Mouse (Mus musculus) neural tube, embryonic 14.5 days (tissue): Measurements from ENCODE around the gene Bpifb2. TPM values are rescaled to one million over a fixed set of nuclear protein-coding genes. Genes with fewer than 3 reads are reported as not detected.
"Not testable (repeated sequence)": the region's sequence is repeated elsewhere in the genome, so short reads cannot be mapped to it uniquely, and the experiment has no call there.

Source experiments
- ATAC-seq: fragments of 200-750 bp; cut with Nextera tagmentation; 2 replicates; pipeline ENCODE4 v1.8.0; 2017; ENCODE audit warnings: low read depth, mild to moderate bottlenecking, moderate TSS enrichment, moderate library complexity
- H3K27ac ChIP-seq: fragments of 300-500 bp; sonication (generic); 2 replicates; pipeline ENCODE4 v1.5.1; 2014; ENCODE audit warnings: low read depth, mild to moderate bottlenecking, control low read depth, low read length, moderate library complexity, mixed read lengths
- H3K27me3 ChIP-seq: fragments of 300-500 bp; sonication (generic); 2 replicates; pipeline ENCODE4 v1.6.1; 2014; ENCODE audit warnings: low read length; ENCODE audit not compliant: control insufficient read depth, insufficient read depth
- H3K36me3 ChIP-seq: fragments of 300-500 bp; sonication (generic); 2 replicates; pipeline ENCODE4 v1.6.1; 2014; ENCODE audit warnings: low read length, mixed read lengths; ENCODE audit not compliant: control insufficient read depth, insufficient read depth
- H3K4me1 ChIP-seq: fragments of 300-500 bp; sonication (generic); 2 replicates; pipeline ENCODE4 v1.6.1; 2014; ENCODE audit warnings: low read length; ENCODE audit not compliant: control insufficient read depth, insufficient read depth
- H3K4me2 ChIP-seq: fragments of 300-500 bp; sonication (generic); 2 replicates; pipeline ENCODE4 v1.6.1; 2014; ENCODE audit warnings: mild to moderate bottlenecking, low read depth, low read length, control low read depth
- H3K4me3 ChIP-seq: fragments of 300-500 bp; sonication (generic); 2 replicates; pipeline ENCODE4 v1.5.1; 2014; ENCODE audit warnings: low read depth, low read length, control low read depth, mixed read lengths
- H3K9ac ChIP-seq: fragments of 300-500 bp; sonication (generic); replicated peaks from 2 replicates; pipeline ENCODE4 v1.6.1; 2014; ENCODE audit warnings: low read depth, mild to moderate bottlenecking, control low read depth, low read length, mixed read lengths
- H3K9me3 ChIP-seq: fragments of 300-500 bp; sonication (generic); 2 replicates; pipeline ENCODE4 v1.6.1; 2016; ENCODE audit warnings: low read length; ENCODE audit not compliant: control insufficient read depth
- WGBS: fragments of 180-500 bp; shearing (Covaris S2); extraction: QIAGEN DNeasy Blood & Tissue Kit; methylation state at CpG from one replicate; pipeline ENCODE4 v1.1.7; 2014; 5-methylcytosine and 5-hydroxymethylcytosine counted together
- polyA plus RNA-seq: library from polyadenylated mRNA; unstranded; fragments of >200 nt; fragmentation: Nextera tagmentation; extraction: Ambion mirVana; gene quantifications from 2 replicates; pipeline ENCODE4 v1.2.1, GENCODE M21; 2014

Gene Bpifb2
- not detected in 2 replicates for polyA plus RNA-seq

DNA sequence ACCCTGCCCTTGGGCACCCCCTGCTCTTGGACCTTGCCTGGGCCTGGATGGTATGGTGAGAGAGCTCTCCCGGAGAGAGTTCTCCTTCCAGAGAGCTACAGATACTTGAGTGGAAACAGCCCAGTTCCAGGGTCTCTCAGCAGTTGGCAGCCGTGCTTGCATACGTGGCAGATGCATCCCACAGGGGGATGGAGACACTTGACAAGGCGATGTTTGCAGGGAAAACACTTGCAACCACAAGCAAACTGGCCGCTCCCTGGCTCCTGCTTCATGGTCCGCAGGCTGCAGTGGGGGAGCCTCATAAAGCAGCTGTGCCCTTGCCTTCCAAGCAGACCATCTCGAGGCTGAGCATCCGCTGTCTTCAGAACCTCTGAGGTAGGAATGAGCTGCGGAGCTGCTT lies at the start of gene Bpifb2:
Gene Bpifb2, plus strand, starts transcription at position 301 of the 400 bp plus-strand sequence.
- no peaks in the 10 kb centered on the region for H3K27me3 ChIP-seq
- no peak within 1 kb of the TSS for H3K4me2 ChIP-seq
- no peaks in the 10 kb centered on the region for H3K36me3 ChIP-seq
- H3K4me1 ChIP-seq: no peaks in the 10 kb centered on the region
- no peak within 1 kb of the TSS for H3K27ac ChIP-seq
- H3K9ac ChIP-seq: no peak within 1 kb of the TSS
- no peaks in the 10 kb centered on the region for H3K9me3 ChIP-seq
- H3K4me3 ChIP-seq: no peak within 1 kb of the TSS
- WGBS: 72% methylated on average over 9 of the region's 9 CpGs
- no peak for ATAC-seq

DNA sequence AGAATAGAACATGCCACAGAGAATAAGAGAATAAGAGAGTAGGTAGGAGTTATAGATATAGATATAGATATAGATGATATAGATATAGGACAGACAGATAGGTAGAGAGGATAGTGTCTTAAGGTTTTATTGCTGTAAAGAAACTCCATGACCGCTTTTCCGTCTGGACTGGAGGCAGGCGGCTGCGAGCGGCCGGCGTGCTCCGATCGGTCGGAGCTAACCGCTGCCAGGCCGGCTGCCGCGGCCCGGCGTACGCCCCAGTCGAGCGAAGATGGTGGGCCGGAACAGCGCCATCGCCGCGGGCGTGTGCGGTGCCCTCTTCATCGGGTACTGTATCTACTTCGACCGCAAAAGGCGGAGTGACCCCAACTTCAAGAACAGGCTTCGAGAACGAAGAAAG lies 48.9 kb upstream of the Bpifb2 start:
- not testable (repeated sequence) for H3K4me2 ChIP-seq
- 63% methylated on average over 32 of the region's 32 CpGs for WGBS

DNA sequence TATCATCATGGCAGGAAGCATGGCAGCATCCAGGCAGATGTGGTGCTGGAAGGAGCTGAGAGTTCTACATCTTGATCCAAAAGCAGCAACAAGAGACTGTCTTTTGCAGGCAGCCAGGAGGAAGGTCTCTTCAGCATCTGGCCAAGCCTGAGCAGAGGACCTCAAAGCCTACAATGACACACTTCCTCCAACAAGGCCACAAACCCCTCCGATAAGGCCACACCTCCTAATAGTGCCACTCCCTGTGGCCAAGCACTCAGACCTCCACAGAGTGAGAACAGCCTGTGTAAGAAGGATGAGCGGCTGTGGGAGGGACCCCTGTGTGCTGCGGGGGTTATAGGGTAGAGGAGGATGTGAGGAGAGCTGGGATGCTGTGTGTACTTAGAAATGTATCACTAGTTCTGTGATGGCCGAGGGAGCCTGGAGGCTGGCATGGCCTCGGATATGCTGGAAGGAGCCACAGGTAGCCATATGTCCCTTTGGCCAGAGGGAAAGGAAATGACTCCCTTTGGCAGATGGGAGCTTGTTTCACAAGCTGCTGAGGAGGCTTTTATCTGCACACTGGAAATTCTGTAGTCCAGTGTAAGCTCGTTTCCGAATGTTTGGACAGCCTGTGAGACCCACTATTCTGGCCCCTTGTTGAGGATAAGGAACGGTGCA lies 47.5 kb upstream of the Bpifb2 start:
- no peak for ATAC-seq
- no peak overlapping the region for H3K4me2 ChIP-seq
- H3K36me3 ChIP-seq: no peaks in the 10 kb centered on the region
- H3K9me3 ChIP-seq: no peaks in the 10 kb centered on the region
- no peak overlapping the region for H3K9ac ChIP-seq
- WGBS: 84% methylated on average over 8 of the region's 8 CpGs
- no peak overlapping the region for H3K27ac ChIP-seq
- no peaks in the 10 kb centered on the region for H3K27me3 ChIP-seq
- H3K4me3 ChIP-seq: no peak overlapping the region
- no peaks in the 10 kb centered on the region for H3K4me1 ChIP-seq

More for the DNA sequence above, 48.9 kb upstream of the Bpifb2 start:
- not testable (repeated sequence) for H3K4me3 ChIP-seq, H3K27ac ChIP-seq, H3K9me3 ChIP-seq, H3K27me3 ChIP-seq, H3K9ac ChIP-seq, H3K36me3 ChIP-seq, H3K4me1 ChIP-seq, ATAC-seq

DNA sequence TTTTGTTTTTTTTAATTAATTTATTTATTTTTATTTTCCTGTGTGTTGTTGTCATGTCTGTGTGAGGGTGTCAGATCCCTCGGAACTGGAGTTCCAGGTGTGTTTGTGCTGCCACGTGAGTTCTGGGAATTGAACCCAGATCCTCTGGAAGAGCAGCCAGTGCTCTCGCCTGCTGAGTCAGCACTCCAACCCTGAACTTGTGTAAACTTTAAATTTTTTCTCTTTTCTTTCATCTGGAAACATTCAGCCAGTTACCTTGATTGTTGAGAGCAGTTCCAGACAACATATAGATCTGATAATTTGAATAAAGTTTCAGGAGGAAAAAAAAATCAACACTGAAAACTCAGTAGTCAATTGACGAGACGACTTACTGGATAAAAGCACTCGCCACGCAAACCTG lies 46.1 kb upstream of the Bpifb2 start:
- WGBS: 89% methylated on average over 7 of the region's 7 CpGs
- no peak for ATAC-seq

DNA sequence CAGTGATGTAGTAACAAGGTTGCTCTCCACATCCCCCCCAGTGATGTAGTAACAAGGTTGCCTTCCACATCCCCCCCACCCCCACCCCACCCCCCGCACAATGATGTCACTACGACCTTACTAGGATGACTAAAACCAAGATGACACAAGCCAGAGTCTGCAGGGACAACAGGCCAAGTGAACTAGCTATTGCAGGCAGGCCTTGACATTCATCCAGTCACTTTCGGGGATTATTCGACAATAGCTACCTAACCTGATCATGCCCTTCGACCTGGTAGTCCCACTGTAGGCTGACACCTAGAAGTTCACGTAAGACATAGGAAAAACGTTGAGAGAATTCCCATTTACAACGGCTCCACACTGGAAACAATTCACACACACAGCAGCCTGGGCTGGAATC lies 41.6 kb upstream of the Bpifb2 start:
- Histone ChIP-seq H3K4me1 (no peaks in the 10 kb centered on the region), H3K36me3 (no peaks in the 10 kb centered on the region), H3K9ac (no peak overlapping the region), H3K27me3 (no peaks in the 10 kb centered on the region), H3K27ac (no peak overlapping the region), H3K4me2 (no peak overlapping the region), H3K9me3 (no peaks in the 10 kb centered on the region), H3K4me3 (no peak overlapping the region)
- 92% methylated on average over 8 of the region's 8 CpGs for WGBS
- no peak for ATAC-seq

More for the DNA sequence above, 46.1 kb upstream of the Bpifb2 start:
- H3K27ac ChIP-seq: no peak overlapping the region
- no peaks in the 10 kb centered on the region for H3K4me1 ChIP-seq
- H3K9me3 ChIP-seq: no peaks in the 10 kb centered on the region
- H3K27me3 ChIP-seq: no peaks in the 10 kb centered on the region
- H3K36me3 ChIP-seq: no peaks in the 10 kb centered on the region
- H3K4me2 ChIP-seq: no peak overlapping the region
- no peak overlapping the region for H3K4me3 ChIP-seq
- H3K9ac ChIP-seq: no peak overlapping the region

DNA sequence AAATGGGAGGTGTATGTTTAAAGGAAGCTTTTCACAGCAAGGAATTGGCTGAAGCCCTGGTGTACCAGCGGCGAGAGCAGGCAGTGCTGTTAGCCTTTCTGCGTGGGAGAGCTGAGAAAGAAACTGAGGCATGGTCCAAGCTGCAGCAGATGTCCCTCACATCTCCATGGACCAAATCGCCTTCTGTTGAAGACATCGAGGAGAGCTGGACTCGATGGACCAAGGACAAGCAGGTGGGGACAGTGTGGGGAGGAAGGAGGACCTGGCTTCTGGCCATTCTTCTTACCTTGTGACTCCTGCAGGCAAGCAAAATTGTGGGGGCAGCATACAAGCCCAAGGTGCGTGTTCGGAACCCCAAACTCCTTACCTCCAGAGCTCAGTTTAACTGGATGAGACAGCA lies 32.0 kb upstream of the Bpifb2 start:
- Histone ChIP-seq H3K36me3 (no peaks in the 10 kb centered on the region), H3K27ac (no peak overlapping the region), H3K4me2 (no peak overlapping the region), H3K9me3 (no peaks in the 10 kb centered on the region), H3K4me3 (no peak overlapping the region), H3K27me3 (no peaks in the 10 kb centered on the region), H3K9ac (no peak overlapping the region), H3K4me1 (no peaks in the 10 kb centered on the region)
- WGBS: 88% methylated on average over 8 of the region's 8 CpGs
- ATAC-seq: no peak

DNA sequence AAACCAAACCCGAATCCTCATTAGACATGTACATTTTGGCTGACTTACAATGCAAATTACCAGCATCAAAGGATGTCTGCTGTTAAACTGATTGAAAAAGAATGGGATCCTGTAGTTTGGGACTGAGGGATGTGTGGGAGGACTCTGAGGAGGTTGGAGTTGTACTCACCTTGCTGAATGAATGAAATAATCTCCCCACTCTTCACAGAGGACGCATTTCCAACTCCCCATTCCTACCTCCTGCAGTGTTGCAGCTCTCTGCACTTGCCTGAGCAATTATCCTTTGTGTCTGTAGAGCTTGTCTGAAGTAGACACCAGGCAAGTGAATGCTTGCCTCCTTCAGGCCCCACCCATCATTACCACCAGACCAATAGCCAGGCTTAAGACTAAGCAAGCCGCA lies 26.5 kb upstream of the Bpifb2 start:
- no peak for ATAC-seq
- Histone ChIP-seq H3K4me2 (no peak overlapping the region), H3K27me3 (no peaks in the 10 kb centered on the region), H3K9me3 (no peaks in the 10 kb centered on the region), H3K4me1 (no peaks in the 10 kb centered on the region), H3K9ac (no peak overlapping the region), H3K27ac (no peak overlapping the region), H3K4me3 (no peak overlapping the region), H3K36me3 (no peaks in the 10 kb centered on the region)
- 78% methylated on average over 3 of the region's 3 CpGs for WGBS

DNA sequence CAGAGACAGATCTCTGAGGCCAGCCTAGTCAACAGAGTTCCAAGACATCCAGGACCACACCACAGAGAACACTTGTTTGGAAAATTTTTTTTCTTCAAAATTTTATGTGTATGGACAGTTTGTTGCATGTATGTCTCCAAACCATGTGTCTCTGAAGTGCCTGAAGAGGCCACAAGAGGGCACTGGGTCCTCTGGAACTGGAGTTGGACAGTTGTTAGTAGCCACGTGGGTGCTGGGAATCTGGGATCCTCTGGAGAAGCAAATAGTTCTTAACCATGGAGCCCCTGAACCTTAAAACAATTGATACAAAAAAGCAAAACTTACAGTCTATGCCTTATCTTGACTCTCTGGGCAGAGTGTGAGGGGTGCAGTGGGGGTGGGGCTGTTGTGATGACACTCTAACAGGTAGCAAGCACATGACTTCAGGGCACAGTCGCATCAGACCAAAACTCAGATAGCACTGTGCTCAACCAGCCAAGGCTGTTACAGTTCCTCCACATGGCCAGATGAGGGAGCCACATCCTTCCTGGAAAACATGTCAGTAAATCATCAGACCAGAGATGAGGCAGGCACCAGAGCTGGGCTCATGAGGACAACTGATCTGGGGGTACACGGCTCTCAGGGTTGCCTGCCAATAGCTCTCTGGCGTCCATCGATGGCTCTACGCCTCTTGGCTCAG lies 24.4 kb upstream of the Bpifb2 start:
- WGBS: 84% methylated on average over 6 of the region's 6 CpGs
- no peaks in the 10 kb centered on the region for H3K27me3 ChIP-seq
- H3K9me3 ChIP-seq: no peaks in the 10 kb centered on the region
- no peak overlapping the region for H3K27ac ChIP-seq
- no peak overlapping the region for H3K4me3 ChIP-seq
- no peak overlapping the region for H3K9ac ChIP-seq
- no peak for ATAC-seq
- no peaks in the 10 kb centered on the region for H3K36me3 ChIP-seq
- H3K4me1 ChIP-seq: no peaks in the 10 kb centered on the region
- no peak overlapping the region for H3K4me2 ChIP-seq

DNA sequence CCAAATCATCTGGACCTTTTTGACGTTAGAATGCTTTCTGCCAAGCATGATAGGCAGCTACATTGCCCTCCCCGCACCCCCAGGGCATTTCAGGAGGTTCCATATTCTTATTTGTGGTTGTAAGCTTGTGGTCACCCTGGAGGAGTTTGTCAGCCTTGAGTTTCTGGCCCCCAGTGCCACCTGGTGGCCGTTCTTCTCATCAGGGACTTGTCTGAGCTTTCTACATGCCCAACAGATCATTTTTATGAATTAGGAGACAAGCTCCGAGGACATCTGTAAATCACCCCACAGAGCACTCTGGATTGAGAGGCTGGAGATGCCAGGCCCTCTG lies 23.9 kb upstream of the Bpifb2 start:
- ATAC-seq: no peak
- Histone ChIP-seq H3K36me3 (no peaks in the 10 kb centered on the region), H3K27ac (no peak overlapping the region), H3K9me3 (no peaks in the 10 kb centered on the region), H3K9ac (no peak overlapping the region), H3K4me1 (no peaks in the 10 kb centered on the region), H3K4me2 (no peak overlapping the region), H3K27me3 (no peaks in the 10 kb centered on the region), H3K4me3 (no peak overlapping the region)
- WGBS: 44% methylated on average over 4 of the region's 4 CpGs
